Mouse (Mus musculus): ENCODE measurements around the gene Slc35e3.

- TF ChIP-seq CTCF (IDR thresholded peaks at IDR 0.05; ENCODE audit: insufficient read depth, low read length) (no peak), POLR2A (IDR thresholded peaks at IDR 0.05; ENCODE audit: borderline replicate concordance, extremely low read depth, low read depth, low read length) (no peak)
These were observed 33.6 kb upstream of the Slc35e3 start for GRCm38 (mm10) chr10:117779581-117780305.
